Comparison of ENCODE assay signal across 11 mouse cellular contexts in genomic region chr9:98727276-98727860, GRCm38 (mm10).
A peak's percentile ranks its signal among the peaks of the same experiment; 100 is the strongest.
DNase-seq lines count a peak whose midpoint lies in the region; ATAC-seq and TF ChIP-seq lines count a peak whose summit lies in the region.
"Had no signal": no experiment of that assay in that cellular context is flagged by ENCODE, and none has a peak within 500 bp of the region (broad histone marks: within the 10 kb centered on the region; RNA-seq: fewer than 3 reads in every experiment).

No protein-coding gene starts in this region.

- DNase-seq in kidney, adult 11 months, result peak; percentile 34
- no peak for DNase-seq in kidney, postnatal 4 days
- peak; percentile 17 for DNase-seq in R1 (ENCODE audit: low read depth, low spot score)
- peak; percentile 65 for DNase-seq in lung, postnatal 36 days
- DNase-seq in left cerebral cortex, adult 2 months (ENCODE audit: extremely low spot score in 1 of 2, low spot score in 2 of 2), result no peak
- DNase-seq in ovary, postnatal 10 days (ENCODE audit: low spot score), result no peak
- DNase-seq: spleen, adult 18-20 months had no signal

- H3K4me2 ChIP-seq in intestine, embryonic 16.5 days (ENCODE audit: low read depth, low read length), result no peak overlapping the region
- H3K4me2 ChIP-seq: limb, embryonic 15.5 days had no signal

- H3K36me3 ChIP-seq in intestine, embryonic 16.5 days (ENCODE audit: control insufficient read depth, insufficient read depth, low read length), result no peaks in the 10 kb centered on the region
- H3K36me3 ChIP-seq: limb, embryonic 15.5 days had no signal

- intact Hi-C loops in left cerebral cortex, adult 2 months (cut with DNase I), result no loop called here

- H3K27me3 ChIP-seq in intestine, embryonic 16.5 days (replicated peaks; ENCODE audit: control insufficient read depth, insufficient read depth, low read length), result no peaks in the 10 kb centered on the region
- H3K27me3 ChIP-seq: limb, embryonic 15.5 days had no signal

- TF ChIP-seq CTCF in left cerebral cortex, adult 2 months (IDR thresholded peaks at IDR 0.05), result no peak

- ATAC-seq in intestine, embryonic 16.5 days, result peak; percentile 28; the same call in 1 of the 2 replicates
- no peak for ATAC-seq in megakaryocyte, adult 5-6 weeks (ENCODE audit: poor library complexity, severe bottlenecking)
- ATAC-seq: forebrain, embryonic 16.5 days had no signal

- 0 out of 2 replicates have a peak, but pooled peaks cover 6% of the 10 kb centered on the region for H3K4me1 ChIP-seq in intestine, embryonic 16.5 days (ENCODE audit: control insufficient read depth, insufficient read depth, low read length)
- H3K4me1 ChIP-seq: limb, embryonic 15.5 days had no signal

- H3K4me3 ChIP-seq in intestine, embryonic 16.5 days (ENCODE audit: low read length), result no peak overlapping the region
- no peak overlapping the region for H3K4me3 ChIP-seq in left cerebral cortex, adult 2 months
- H3K4me3 ChIP-seq: limb, embryonic 15.5 days had no signal

- 0 out of 2 replicates have a peak, but pooled peaks cover 4% of the 10 kb centered on the region for H3K9me3 ChIP-seq in intestine, embryonic 16.5 days (ENCODE audit: control insufficient read depth, low read length)
- H3K9me3 ChIP-seq: limb, embryonic 15.5 days had no signal

- WGBS in intestine, embryonic 16.5 days, result 37% methylated on average over 5 of the region's 5 CpGs

- H3K27ac ChIP-seq in intestine, embryonic 16.5 days (ENCODE audit: low read length), result no peak overlapping the region
- no peak overlapping the region for H3K27ac ChIP-seq in left cerebral cortex, adult 2 months
- H3K27ac ChIP-seq: limb, embryonic 15.5 days had no signal

- no peak overlapping the region for H3K9ac ChIP-seq in intestine, embryonic 16.5 days (ENCODE audit: low read depth, low read length)
- H3K9ac ChIP-seq: limb, embryonic 15.5 days had no signal

Comparison
In these comparisons a context has a peak if more than half of its experiments do, and no peak if none do; other contexts are left out.
1. DNase-seq: peak in kidney, adult 11 months (single experiment), R1 (single experiment) and lung, postnatal 36 days (single experiment); none in kidney, postnatal 4 days (0 of 2), left cerebral cortex, adult 2 months (0 of 2) and ovary, postnatal 10 days (single experiment).